Mouse (Mus musculus): ENCODE measurements at regions not wholly inside any gene's neighbourhood (a gene's known extent, or its start where the extent isn't known, plus 50 kb on each side); places are given as distances from the start of the nearest gene placed in this dataset.
A peak's percentile ranks its signal among the peaks of the same experiment; 100 is the strongest.

- DNase-seq, result no peak
These were observed 55.0 kb upstream of the Uqcrfs1 start for GRCm38 (mm10) chr13:30600194-30600593.

DNA sequence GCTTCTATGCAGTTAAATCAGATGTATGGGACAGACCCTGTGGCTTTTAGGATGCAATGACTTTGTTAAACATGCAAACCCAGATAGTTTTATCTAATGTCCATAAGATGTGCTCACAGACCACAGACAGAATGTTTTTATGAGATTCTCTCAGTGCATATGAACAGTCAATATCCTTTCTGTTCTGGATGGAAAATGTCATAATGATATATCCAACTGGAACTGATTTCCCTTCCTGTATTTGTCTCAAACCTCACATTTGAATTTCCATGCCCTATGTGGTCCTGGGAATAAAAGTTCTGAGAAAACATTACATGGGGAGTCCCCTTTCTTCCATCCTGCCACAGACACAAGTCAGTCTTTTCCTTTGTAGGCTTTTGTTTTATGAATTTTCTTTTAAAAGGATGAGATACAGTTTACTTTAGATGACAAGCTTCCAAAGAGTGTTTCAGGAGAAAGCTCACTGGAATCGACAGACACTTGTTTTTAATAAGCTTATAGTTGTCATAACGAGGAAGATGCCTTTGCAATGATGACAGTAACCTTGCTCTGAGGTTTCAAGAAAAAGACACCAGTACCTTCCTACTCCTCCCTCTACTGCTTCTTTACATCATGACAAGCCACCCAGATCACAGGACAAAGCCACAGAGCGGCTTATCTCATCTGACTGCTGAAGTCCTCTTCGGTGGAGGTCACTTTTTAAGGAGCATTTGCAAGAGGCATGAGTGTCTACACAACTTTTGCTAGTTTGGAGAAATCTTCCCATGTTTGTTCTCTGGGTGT is 55.7 kb upstream of the Uqcrfs1 start:
- DNase-seq, result no peak

DNA sequence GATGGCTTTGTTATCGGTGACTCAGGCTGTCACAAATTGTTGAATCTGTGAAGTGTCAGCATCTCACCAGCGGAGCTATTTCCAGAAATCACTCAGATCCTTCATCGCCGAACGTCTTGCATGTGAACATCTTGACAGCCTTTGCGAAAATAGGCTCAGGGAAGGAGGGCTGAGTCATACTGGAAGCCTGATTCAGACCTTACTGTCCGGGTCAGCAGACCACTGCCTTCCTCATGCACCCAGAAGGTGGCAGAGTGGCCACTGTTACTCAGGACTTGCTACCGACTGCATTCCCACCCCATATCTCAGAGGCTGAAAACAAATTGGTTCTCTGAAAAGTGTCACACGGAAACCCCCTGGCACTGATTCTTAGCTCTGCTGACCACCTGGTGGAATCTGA is 55.9 kb upstream of the Dusp22 start:
- no peak for DNase-seq

DNA sequence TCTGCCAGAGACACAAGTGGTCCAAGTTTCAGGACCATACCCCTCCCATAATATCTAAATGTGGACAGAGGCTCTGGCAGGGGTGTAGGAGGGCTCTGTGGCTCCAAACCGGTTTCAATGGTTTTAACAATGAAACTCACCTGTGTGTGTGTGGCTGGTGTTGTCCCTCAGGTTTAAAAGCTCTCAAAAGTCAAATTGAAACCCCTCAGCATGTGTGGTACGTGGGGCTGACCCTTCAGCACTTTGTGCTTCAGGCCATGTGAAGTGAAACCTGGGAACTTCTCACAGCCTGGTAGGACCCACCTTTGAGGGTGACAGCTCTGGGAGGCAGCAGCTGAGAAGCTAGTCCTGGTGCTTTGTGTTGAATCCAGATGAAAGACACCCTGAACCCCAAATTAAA is 52.5 kb upstream of the Dusp22 start:
- DNase-seq, result no peak

- DNase-seq, result no peak
These were observed 51.9 kb upstream of the Dusp22 start for GRCm38 (mm10) chr13:30607881-30608280.

GRCm38 (mm10) chr13:30609784-30610183 is 50.0 kb upstream of the Dusp22 start:
- peak; percentile 56 for DNase-seq

All from lung, postnatal 36 days (tissue).